Mouse (Mus musculus) spleen, adult 2 months (tissue): Measurements from ENCODE around the gene Cd83. TPM values are rescaled to one million over a fixed set of nuclear protein-coding genes. Genes with fewer than 3 reads are reported as not detected.

Source experiments
- DNase-seq, 2 experiments: peaks; one replicate each; pipeline versions ENCODE4 v3.0.0 to v3.0.0-alpha.2; 2012 to 2021; ENCODE audit warnings: low spot score in 2 of 2, low read depth in 1 of 2
- H3K27ac ChIP-seq: fragments of 200-500 bp; 2 replicates; pipeline ENCODE4 v1.5.1; 2012; ENCODE audit warnings: low read length, inconsistent platforms; ENCODE audit not compliant: insufficient read depth
- H3K27me3 ChIP-seq: fragments of 200-500 bp; 2 replicates; pipeline ENCODE4 v1.6.1; 2012; ENCODE audit warnings: mild to moderate bottlenecking, moderate library complexity, low read length, inconsistent platforms; ENCODE audit not compliant: control insufficient read depth, insufficient read depth
- H3K36me3 ChIP-seq: fragments of 200-500 bp; 2 replicates; pipeline ENCODE4 v1.6.1; 2012; ENCODE audit warnings: mild to moderate bottlenecking, low read length, inconsistent platforms; ENCODE audit not compliant: control insufficient read depth, insufficient read depth
- H3K4me1 ChIP-seq: fragments of 200-500 bp; 2 replicates; pipeline ENCODE4 v1.6.1; 2011; ENCODE audit warnings: inconsistent platforms; ENCODE audit not compliant: control insufficient read depth, insufficient read depth, insufficient read length
- H3K4me3 ChIP-seq: fragments of 200-500 bp; 2 replicates; pipeline ENCODE4 v1.5.1; 2011; ENCODE audit warnings: mild to moderate bottlenecking, inconsistent platforms; ENCODE audit not compliant: insufficient read depth, insufficient read length; ENCODE audit errors: extremely low read depth
- CTCF ChIP-seq: fragments of 200-500 bp; IDR thresholded peaks from 2 replicates; pipeline ENCODE4 v1.5.1; 2011; ENCODE audit warnings: mild to moderate bottlenecking, inconsistent platforms; ENCODE audit not compliant: insufficient read depth, insufficient read length, insufficient replicate concordance; ENCODE audit errors: extremely low read depth
- POLR2A ChIP-seq: fragments of 200-500 bp; IDR thresholded peaks from 2 replicates; pipeline ENCODE4 v1.6.1; 2011; ENCODE audit warnings: low read depth, low read length, inconsistent platforms
- WGBS: fragments of 180-500 bp; shearing (Covaris S2); methylation state at CpG from one replicate; pipeline ENCODE4 v1.1.7; 2018; 5-methylcytosine and 5-hydroxymethylcytosine counted together
- polyA plus RNA-seq: library from polyadenylated mRNA; depleted of rRNA; stranded (reverse); fragments of >200 nt; gene quantifications from 2 replicates; pipeline ENCODE4 v1.2.3, GENCODE M21; 2012; rRNA removed

Cd83 gene
- polyA plus RNA-seq, 1 experiment, result 38.3 TPM

GRCm38 (mm10) chr13:43847186-43847585 lies 62.6 kb downstream of the Cd83 start:
- H3K36me3 ChIP-seq, result no peaks in the 10 kb centered on the region
- TF ChIP-seq POLR2A (no peak), CTCF (no peak)
- no peak overlapping the region for H3K27ac ChIP-seq
- no peaks in the 10 kb centered on the region for H3K27me3 ChIP-seq
- H3K4me1 ChIP-seq, result no peaks in the 10 kb centered on the region
- 83% methylated on average over 7 of the region's 7 CpGs for WGBS
- DNase-seq, result no peak
- no peak overlapping the region for H3K4me3 ChIP-seq

- Histone ChIP-seq H3K36me3 (no peaks in the 10 kb centered on the region), H3K4me1 (no peaks in the 10 kb centered on the region), H3K27me3 (no peaks in the 10 kb centered on the region), H3K4me3 (no peak overlapping the region), H3K27ac (no peak overlapping the region)
- TF ChIP-seq POLR2A (no peak), CTCF (no peak)
- 74% methylated on average over 4 of the region's 4 CpGs for WGBS
- DNase-seq, result no peak
These were observed 65.2 kb downstream of the Cd83 start for GRCm38 (mm10) chr13:43849816-43850215.

GRCm38 (mm10) chr13:43851108-43851507 lies 66.5 kb downstream of the Cd83 start:
- Histone ChIP-seq H3K36me3 (no peaks in the 10 kb centered on the region), H3K4me3 (no peak overlapping the region), H3K27ac (no peak overlapping the region), H3K27me3 (no peaks in the 10 kb centered on the region), H3K4me1 (no peaks in the 10 kb centered on the region)
- WGBS, result 87% methylated on average over 4 of the region's 4 CpGs
- DNase-seq, result no peak
- TF ChIP-seq CTCF, result no peak
- TF ChIP-seq POLR2A, result no peak

Other genes with a start within 250 kb of the Cd83 start
- 10.0 and 16.6 TPM in 2 replicates for gene Mcur1, start 224.6 kb upstream of the Cd83 start, polyA plus RNA-seq
- 0.02 TPM in 2 replicates for gene Rnf182, start 169.1 kb upstream of the Cd83 start, polyA plus RNA-seq